Mouse (Mus musculus) heart, adult 2 months (tissue): Measurements from ENCODE around the gene Sept3.

Source experiments
- CTCF ChIP-seq: fragments of 200-600 bp; IDR thresholded peaks from 2 replicates; pipeline ENCODE4 v1.8.1; 2022; ENCODE audit warnings: antibody characterized with exemption, mild to moderate bottlenecking, moderate library complexity
- EP300 ChIP-seq: fragments of 200-500 bp; IDR thresholded peaks from 2 replicates; pipeline ENCODE4 v1.6.1; 2011; ENCODE audit warnings: low read depth, low read length, control low read depth; ENCODE audit not compliant: insufficient read depth
- POLR2A ChIP-seq: fragments of 200-500 bp; IDR thresholded peaks from 2 replicates; pipeline ENCODE4 v1.6.1; 2011; ENCODE audit warnings: mild to moderate bottlenecking, low read depth, low read length, control low read depth; ENCODE audit not compliant: insufficient read depth

GRCm38 (mm10) chr15:82339150-82339549, 64.5 kb downstream of the Sept3 start:
- no peak for TF ChIP-seq CTCF
- TF ChIP-seq EP300 = no peak
- TF ChIP-seq POLR2A = no peak
